Mouse (Mus musculus): ENCODE data around the gene Krtap14.

DNA sequence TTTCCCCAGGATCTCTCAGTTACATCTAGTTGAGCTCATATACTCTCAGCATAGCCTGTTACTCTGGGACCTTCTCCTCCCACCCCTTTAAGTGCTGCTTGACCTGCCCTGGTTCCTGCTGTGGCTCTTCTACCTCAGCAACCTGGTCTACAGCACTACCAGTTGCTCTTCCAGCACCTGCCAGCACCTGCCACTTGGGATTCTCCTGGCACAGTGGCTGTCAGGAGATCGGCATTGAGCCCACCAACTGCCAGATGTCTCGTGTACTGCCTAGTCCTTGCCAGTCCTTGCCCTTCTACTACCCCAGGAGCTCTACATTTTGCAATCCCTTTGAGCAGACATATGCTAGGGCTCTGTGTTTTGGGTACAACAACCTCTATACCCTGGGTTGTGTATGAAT is 39.2 kb downstream of the Krtap14 start:
- TF ChIP-seq CTCF (IDR thresholded peaks at IDR 0.05; ENCODE audit: low read depth, low read length) (no peak), EP300 (IDR thresholded peaks at IDR 0.05; ENCODE audit: insufficient read depth, low read depth, low read length) (no peak)

Measured in ES-Bruce4 (cell line).